Mouse (Mus musculus) myocyte (in vitro differentiated cells): ENCODE measurements at regions not wholly inside any gene's neighbourhood (a gene's known extent, or its start where the extent isn't known, plus 50 kb on each side); places are given as distances from the start of the nearest gene placed in this dataset.

Experiments
- CEBPB ChIP-seq: IDR thresholded peaks from 2 replicates; pipeline ENCODE4 v1.6.1; 2011; ENCODE audit warnings: mild to moderate bottlenecking, moderate library complexity; ENCODE audit not compliant: poor library complexity, insufficient read depth, severe bottlenecking
- E2F4 ChIP-seq: IDR thresholded peaks from one replicate; pipeline ENCODE4 v1.6.1; 2011; ENCODE audit warnings: mild to moderate bottlenecking, control low read depth, moderate library complexity; ENCODE audit not compliant: insufficient read depth
- MAX ChIP-seq: IDR thresholded peaks from one replicate; pipeline ENCODE4 v1.6.1; 2011; ENCODE audit warnings: low read depth, mild to moderate bottlenecking, control low read depth
- MYOD1 ChIP-seq, 3 experiments: IDR thresholded peaks; one replicate each; pipeline ENCODE4 v1.6.1; 2011; ENCODE audit warnings: control low read depth in 2 of 3, low read depth in 2 of 3, mild to moderate bottlenecking in 2 of 3, moderate library complexity in 1 of 3; ENCODE audit not compliant: insufficient read length in 2 of 3, control insufficient read depth in 1 of 3
- MYOG ChIP-seq, 3 experiments: IDR thresholded peaks; one replicate each; pipeline ENCODE4 v1.6.1; 2011; ENCODE audit warnings: control low read depth in 2 of 3, low read depth in 2 of 3, mild to moderate bottlenecking in 2 of 3; ENCODE audit not compliant: insufficient read length in 2 of 3, control insufficient read depth in 1 of 3, insufficient read depth in 1 of 3
- POLR2A ChIP-seq: IDR thresholded peaks from one replicate; pipeline ENCODE4 v1.6.1; 2011; ENCODE audit warnings: low read depth, mild to moderate bottlenecking, control low read depth, moderate library complexity; ENCODE audit not compliant: insufficient read length
- POLR2AphosphoS2 ChIP-seq: IDR thresholded peaks from one replicate; pipeline ENCODE4 v1.6.1; 2011; ENCODE audit warnings: low read depth, control low read depth; ENCODE audit not compliant: insufficient read length
- REST ChIP-seq: IDR thresholded peaks from one replicate; pipeline ENCODE4 v1.6.1; 2011; ENCODE audit warnings: mild to moderate bottlenecking, control low read depth, moderate library complexity; ENCODE audit not compliant: insufficient read depth, insufficient read length
- SRF ChIP-seq: IDR thresholded peaks from one replicate; pipeline ENCODE4 v1.6.1; 2011; ENCODE audit warnings: low read depth; ENCODE audit not compliant: control insufficient read depth, insufficient read length
- TCF3 ChIP-seq: IDR thresholded peaks from one replicate; pipeline ENCODE4 v1.6.1; 2011; ENCODE audit warnings: low read depth, control low read depth; ENCODE audit not compliant: insufficient read length
- USF1 ChIP-seq: IDR thresholded peaks from one replicate; pipeline ENCODE4 v1.6.1; 2011; ENCODE audit warnings: low read depth, mild to moderate bottlenecking, control low read depth, moderate library complexity

GRCm38 (mm10) chr13:47836491-47836890, 424.5 kb upstream of the Id4 start:
- no peak for TF ChIP-seq POLR2A
- no peak for TF ChIP-seq POLR2AphosphoS2
- TF ChIP-seq MYOG (IDR thresholded peaks at IDR 0.05; ENCODE audit: control insufficient read depth in 1 of 3, insufficient read depth in 1 of 3, insufficient read length in 2 of 3, low read depth in 2 of 3) = no peak
- TF ChIP-seq MAX = no peak
- no peak for TF ChIP-seq SRF
- no peak for TF ChIP-seq E2F4
- no peak for TF ChIP-seq MYOD1 (IDR thresholded peaks at IDR 0.05; ENCODE audit: control insufficient read depth in 1 of 3, insufficient read length in 2 of 3, low read depth in 2 of 3)
- no peak for TF ChIP-seq CEBPB
- TF ChIP-seq USF1 = no peak
- TF ChIP-seq TCF3 = no peak
- no peak for TF ChIP-seq REST
